Mouse (Mus musculus): ENCODE measurements at regions not wholly inside any gene's neighbourhood (a gene's known extent, or its start where the extent isn't known, plus 50 kb on each side); places are given as distances from the start of the nearest gene placed in this dataset.
A peak's percentile ranks its signal among the peaks of the same experiment; 100 is the strongest.

- no peak for DNase-seq (ENCODE audit: low spot score in 2 of 2)
- intact Hi-C loops (cut with DNase I): no loop called here
Measured at GRCm38 (mm10) chr6:138956461-138957072, 298.2 kb upstream of the Igbp1b start.

GRCm38 (mm10) chr6:138950888-138951287, 292.5 kb upstream of the Igbp1b start:
- DNase-seq (ENCODE audit: low spot score in 2 of 2): peak; percentile 4 to 8
- intact Hi-C loops (cut with DNase I): no loop called here

- intact Hi-C loops (cut with DNase I): no loop called here
- DNase-seq (ENCODE audit: low spot score in 2 of 2): no peak
Measured at GRCm38 (mm10) chr6:138946632-138947031, 288.3 kb upstream of the Igbp1b start.

DNA sequence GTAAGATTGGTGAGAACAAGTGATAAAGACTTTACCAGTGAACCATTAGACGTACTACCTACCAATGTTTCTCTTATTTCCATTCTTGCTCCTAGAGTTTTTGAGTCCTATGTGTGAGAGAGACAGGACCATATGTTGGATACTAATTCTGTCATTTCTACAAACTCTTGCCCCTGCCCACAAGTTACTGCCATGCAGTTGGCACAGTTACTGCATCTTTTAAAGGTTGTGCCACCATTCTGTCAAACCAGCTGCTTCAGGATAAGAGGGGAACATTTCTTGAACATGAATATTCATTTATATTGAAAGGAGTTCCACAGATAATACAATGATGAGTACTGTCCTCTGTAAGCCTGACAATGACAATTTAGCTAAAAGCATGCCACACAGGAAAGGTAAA, 287.1 kb upstream of the Igbp1b start:
- DNase-seq (ENCODE audit: low spot score in 2 of 2): peak in 1 of 2 experiments; percentile 9
- intact Hi-C loops (cut with DNase I): no loop called here

DNA sequence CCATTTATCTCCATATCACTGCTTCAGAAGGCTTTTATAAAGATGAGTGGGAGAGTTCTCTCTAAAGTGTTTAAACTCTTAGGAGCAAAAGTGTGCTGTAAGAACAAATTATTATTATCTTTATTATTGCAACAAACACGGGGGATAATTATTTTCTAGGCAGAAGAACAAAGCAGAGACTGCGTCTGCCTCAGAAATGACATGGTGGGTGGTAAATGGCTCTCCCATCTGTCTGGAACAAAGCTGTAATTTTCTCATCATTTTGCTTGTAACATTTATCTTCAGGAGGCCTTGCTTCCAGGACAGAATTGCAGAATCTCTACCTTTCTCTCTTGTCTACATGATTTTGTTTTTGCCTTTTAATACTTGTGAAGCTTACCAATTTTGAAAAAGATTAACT, 261.8 kb upstream of the Igbp1b start:
- intact Hi-C loops (cut with DNase I): no loop called here
- no peak for DNase-seq (ENCODE audit: low spot score in 2 of 2)

GRCm38 (mm10) chr6:138919531-138919930, 261.2 kb upstream of the Igbp1b start:
- intact Hi-C loops (cut with DNase I): no loop called here

GRCm38 (mm10) chr6:138914981-138915380, 256.6 kb upstream of the Igbp1b start:
- intact Hi-C loops (cut with DNase I): no loop called here
- no peak for DNase-seq (ENCODE audit: low spot score in 2 of 2)

More at GRCm38 (mm10) chr6:138919531-138919930, 261.2 kb upstream of the Igbp1b start:
- no peak for DNase-seq (ENCODE audit: low spot score in 2 of 2)

DNA sequence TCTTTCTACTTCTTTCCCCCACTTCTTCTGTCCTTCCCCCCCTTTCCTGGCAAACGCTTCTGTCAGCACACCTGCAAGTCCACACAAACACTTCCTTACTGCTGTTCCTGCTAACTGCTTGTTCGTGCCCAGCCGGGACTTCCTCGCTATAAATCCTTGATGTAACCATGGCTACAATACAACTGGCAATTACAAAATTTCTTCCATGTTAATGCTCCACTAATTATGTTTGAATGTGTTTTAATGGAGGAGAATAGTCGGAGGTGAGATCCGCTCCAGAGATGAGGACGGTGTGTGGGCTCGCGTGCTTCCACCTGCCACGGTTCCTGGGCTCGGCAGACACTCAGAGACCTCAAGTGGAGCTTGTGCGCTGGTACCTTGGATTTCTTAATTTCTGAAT, 215.3 kb upstream of the Igbp1b start:
- peak in 1 of 2 experiments; percentile 17 for DNase-seq (ENCODE audit: low spot score in 2 of 2)

GRCm38 (mm10) chr6:138872495-138873415, 214.4 kb upstream of the Igbp1b start:
- DNase-seq (ENCODE audit: low spot score in 2 of 2): no peak
- intact Hi-C loops (cut with DNase I): no loop called here

More for the DNA sequence above, 215.3 kb upstream of the Igbp1b start:
- intact Hi-C loops (cut with DNase I): no loop called here

- DNase-seq (ENCODE audit: low spot score in 2 of 2): no peak
- intact Hi-C loops (cut with DNase I): no loop called here
Measured at GRCm38 (mm10) chr6:138838043-138838442, 179.7 kb upstream of the Igbp1b start.

GRCm38 (mm10) chr6:138834876-138835275, 176.5 kb upstream of the Igbp1b start:
- DNase-seq (ENCODE audit: low spot score in 2 of 2): no peak
- intact Hi-C loops (cut with DNase I): no loop called here

GRCm38 (mm10) chr6:138801835-138802234, 143.5 kb upstream of the Igbp1b start:
- intact Hi-C loops (cut with DNase I): no loop called here
- no peak for DNase-seq (ENCODE audit: low spot score in 2 of 2)

- intact Hi-C loops (cut with DNase I): no loop called here
- peak in 1 of 2 experiments; percentile 18 for DNase-seq (ENCODE audit: low spot score in 2 of 2)
Measured at GRCm38 (mm10) chr6:138800836-138801740, 142.7 kb upstream of the Igbp1b start.

- DNase-seq (ENCODE audit: low spot score in 2 of 2): no peak
- intact Hi-C loops (cut with DNase I): no loop called here
Measured at GRCm38 (mm10) chr6:138794706-138795105, 136.4 kb upstream of the Igbp1b start.

DNA sequence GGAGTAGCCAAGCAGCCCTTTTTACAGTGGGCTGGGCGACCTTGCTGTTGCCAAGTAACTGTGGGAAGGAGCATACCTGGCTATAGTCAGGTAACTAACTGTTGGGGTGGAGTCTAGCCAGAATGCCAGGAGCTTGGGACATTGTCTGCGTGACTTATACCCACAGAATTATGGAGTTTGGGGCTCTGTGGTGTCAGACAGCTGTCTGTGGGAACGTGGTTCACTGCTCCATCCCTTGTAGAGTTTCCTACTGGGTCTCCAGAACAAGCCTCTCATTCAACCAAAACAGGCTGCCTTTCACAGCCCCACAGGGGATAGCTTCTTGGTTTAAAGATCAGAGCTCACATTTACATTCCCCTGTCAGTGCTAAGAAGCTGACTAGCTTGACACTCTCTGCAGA, 134.5 kb upstream of the Igbp1b start:
- no peak for DNase-seq (ENCODE audit: low spot score in 2 of 2)
- intact Hi-C loops (cut with DNase I): no loop called here

DNA sequence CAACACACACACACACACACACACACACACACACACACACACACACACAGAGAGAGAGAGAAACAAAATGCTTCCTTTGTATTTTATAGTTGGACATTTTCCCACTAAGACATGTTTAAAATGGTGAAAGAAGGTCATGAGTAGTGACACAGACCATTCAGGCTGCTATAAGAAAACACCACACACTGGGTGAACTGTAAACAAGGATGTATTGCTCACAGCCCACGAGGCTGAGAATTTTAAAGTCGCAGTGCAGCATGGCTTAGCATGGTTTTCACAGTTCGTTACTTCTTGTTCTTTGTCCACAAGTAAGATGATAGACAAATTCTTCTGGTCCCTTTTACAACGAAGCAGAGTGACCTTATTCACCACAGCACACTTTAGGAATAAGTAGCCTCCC, 124.6 kb upstream of the Igbp1b start:
- DNase-seq (ENCODE audit: low spot score in 2 of 2): no peak
- intact Hi-C loops (cut with DNase I): no loop called here

DNA sequence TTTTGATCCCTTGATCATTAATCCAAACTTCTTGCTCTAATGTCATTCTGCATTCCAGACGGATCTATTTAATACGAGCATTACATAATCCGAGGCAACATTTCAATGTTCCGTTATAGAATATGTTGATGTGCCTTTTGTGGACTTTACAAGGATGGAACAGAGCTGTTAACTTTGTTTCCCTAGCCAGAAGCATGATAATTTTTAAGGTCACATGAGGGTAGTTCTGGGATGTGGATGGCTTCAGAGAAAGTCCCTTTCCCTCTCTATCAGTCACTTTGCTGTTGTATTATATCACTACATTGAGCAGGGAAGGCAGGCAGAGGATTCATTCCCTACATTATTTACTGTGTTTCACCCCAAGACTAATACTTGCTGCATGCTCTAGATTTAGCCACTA, 124.1 kb upstream of the Igbp1b start:
- intact Hi-C loops (cut with DNase I): no loop called here

GRCm38 (mm10) chr6:138761991-138762390, 103.6 kb upstream of the Igbp1b start:
- intact Hi-C loops (cut with DNase I): no loop called here

More for the DNA sequence above, 124.1 kb upstream of the Igbp1b start:
- DNase-seq (ENCODE audit: low spot score in 2 of 2): no peak

GRCm38 (mm10) chr6:138754955-138755303, 96.6 kb upstream of the Igbp1b start:
- intact Hi-C loops (cut with DNase I): no loop called here
- DNase-seq (ENCODE audit: low spot score in 2 of 2): no peak

More at GRCm38 (mm10) chr6:138761991-138762390, 103.6 kb upstream of the Igbp1b start:
- no peak for DNase-seq (ENCODE audit: low spot score in 2 of 2)

Measured in left cerebral cortex, postnatal 36 days (tissue).